Mouse (Mus musculus) urinary bladder, adult 2 months (tissue): Measurements from ENCODE around the gene Ubr2. TPM values are rescaled to one million over a fixed set of nuclear protein-coding genes. Genes with fewer than 3 reads are reported as not detected.

Experiments
- DNase-seq: peaks from one replicate; pipeline ENCODE4 v3.0.0; 2022; ENCODE audit warnings: low spot score
- polyA plus RNA-seq: library from polyadenylated mRNA; depleted of rRNA; stranded (reverse); fragments of >200 nt; gene quantifications from 2 replicates; pipeline ENCODE4 v1.2.3, GENCODE M21; 2012; rRNA removed

The Ubr2 gene
- polyA plus RNA-seq, 1 experiment: 33.4 TPM

DNA sequence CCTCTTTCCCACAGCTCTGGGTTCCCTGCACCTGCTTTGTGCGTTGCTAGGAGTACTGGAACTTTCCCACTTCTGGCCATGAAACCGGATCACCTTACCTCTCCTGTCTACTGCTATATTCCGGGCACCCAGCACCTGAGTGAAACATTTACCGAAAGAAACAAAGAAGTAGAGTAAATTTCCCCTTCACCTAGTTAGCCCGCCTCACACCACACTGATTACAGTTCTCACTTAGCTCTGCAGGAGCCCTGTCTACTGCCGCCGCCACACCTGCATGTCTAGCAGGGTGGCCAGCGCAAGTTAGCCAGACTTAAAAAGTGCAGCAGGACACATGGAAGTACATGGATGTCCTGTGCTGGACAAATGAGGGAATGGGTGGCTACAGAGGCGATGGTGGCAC, 127.2 kb downstream of the Ubr2 start:
- DNase-seq: no peak

DNA sequence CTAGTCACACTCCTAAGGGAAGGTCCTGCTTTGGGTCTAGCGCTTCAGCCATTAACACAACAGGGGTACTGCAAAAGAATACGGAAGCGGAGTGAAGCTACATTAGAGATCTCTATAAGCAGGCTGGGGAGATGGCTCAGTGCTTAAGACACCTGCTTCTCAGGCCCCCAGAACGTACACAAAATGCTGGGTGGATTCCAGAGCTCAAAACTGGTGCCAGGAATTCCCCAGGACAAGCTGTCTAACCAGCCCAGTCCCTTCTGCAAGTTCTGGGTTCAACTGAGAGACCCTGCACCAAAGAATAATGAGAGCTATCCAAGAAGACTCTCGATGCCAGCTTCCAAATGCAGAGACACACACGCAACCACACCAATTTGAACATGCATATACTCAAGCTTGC, 128.6 kb downstream of the Ubr2 start:
- no peak for DNase-seq

DNA sequence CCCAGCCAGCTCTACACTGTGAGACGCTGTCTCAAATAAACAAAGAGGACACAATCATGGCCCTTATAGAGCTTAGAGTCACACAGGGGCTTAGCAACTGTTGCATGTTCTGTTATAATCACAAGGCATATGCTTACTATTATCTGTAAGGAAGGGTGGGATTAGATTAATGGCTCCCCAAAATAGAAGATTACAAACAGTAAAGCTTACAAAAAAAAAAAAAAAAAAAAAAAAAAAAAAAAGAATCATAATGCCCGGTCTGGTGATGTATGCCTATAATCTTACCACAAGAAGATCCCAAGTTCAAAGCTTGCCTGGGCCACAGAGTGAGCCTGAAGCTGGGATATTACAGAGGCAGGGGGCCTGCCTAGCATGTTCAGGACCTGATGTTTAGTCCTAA, 130.0 kb downstream of the Ubr2 start:
- DNase-seq: no peak

DNA sequence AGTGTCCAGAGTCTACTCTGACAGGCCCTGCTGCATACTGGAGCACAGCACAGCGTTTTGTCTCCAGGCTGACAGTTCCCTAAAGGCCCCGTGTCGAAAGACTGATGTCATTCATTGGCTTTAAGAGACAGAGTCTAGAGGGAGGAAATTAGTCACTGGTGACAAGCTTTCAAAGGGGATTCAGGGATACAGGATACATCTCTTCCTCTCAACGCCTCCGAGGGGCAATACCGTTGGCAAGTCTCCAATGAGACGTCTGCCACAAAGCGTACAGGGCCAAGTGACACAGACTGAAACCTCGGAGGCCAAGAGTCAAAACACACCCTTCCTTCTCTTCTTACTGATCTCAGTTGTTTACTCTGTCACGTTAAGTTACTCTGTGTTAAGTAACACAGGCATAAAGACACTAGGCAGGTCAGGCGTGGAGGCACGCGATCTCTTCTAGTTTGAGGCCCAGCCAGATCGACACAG, 130.5 kb downstream of the Ubr2 start:
- no peak for DNase-seq

Other genes with a start within 250 kb of the Ubr2 start
- gene Ptcra, start 246.8 kb downstream of the Ubr2 start, polyA plus RNA-seq: 0.06 TPM in 1 of 2 replicates, not detected in the other
- 38.8 and 48.8 TPM in 2 replicates for gene 2310039H08Rik, start 237.9 kb downstream of the Ubr2 start, polyA plus RNA-seq
- 66.8 and 70.0 TPM in 2 replicates for gene Rpl7l1, start 227.9 kb downstream of the Ubr2 start, polyA plus RNA-seq
- 9.1 and 15.2 TPM in 2 replicates for gene Bicral, start 152.1 kb downstream of the Ubr2 start, polyA plus RNA-seq
- 20.3 and 21.5 TPM in 2 replicates for gene Tbcc, start 119.9 kb downstream of the Ubr2 start, polyA plus RNA-seq
- not detected in 2 replicates for gene Prph2, start 100.1 kb downstream of the Ubr2 start, polyA plus RNA-seq